Mouse (Mus musculus) CH12.LX (cell line): ENCODE results near the gene Ppbp. TPM values are rescaled to one million over a fixed set of nuclear protein-coding genes. Genes with fewer than 3 reads are reported as not detected.

Experiments used
- DNase-seq: peaks from one replicate; pipeline ENCODE4 v3.0.0-alpha.2; 2013; ENCODE audit errors: extremely low read depth
- H3K27ac ChIP-seq: 2 replicates; pipeline ENCODE4 v1.5.1; 2012; ENCODE audit warnings: low read depth, mild to moderate bottlenecking, control low read depth, moderate library complexity; ENCODE audit not compliant: insufficient read depth
- H3K27me3 ChIP-seq: replicated peaks from 2 replicates; pipeline ENCODE3; 2012; ENCODE audit warnings: inconsistent platforms
- H3K36me3 ChIP-seq, 2 experiments: replicated peaks in 1 of 2; 2 replicates each; pipeline versions ENCODE3 to v1.6.1; 2012; ENCODE audit warnings: inconsistent platforms in 1 of 2, low read length in 1 of 2, mild to moderate bottlenecking in 1 of 2, mixed read lengths in 1 of 2, moderate library complexity in 1 of 2; ENCODE audit not compliant: control insufficient read depth in 1 of 2, insufficient read depth in 1 of 2
- H3K4me1 ChIP-seq, 2 experiments: 2 replicates each; pipeline ENCODE4 v1.6.1; 2012; ENCODE audit warnings: inconsistent platforms in 1 of 2, moderate library complexity in 1 of 2; ENCODE audit not compliant: insufficient read depth in 2 of 2, control insufficient read depth in 1 of 2
- H3K4me2 ChIP-seq: 2 replicates; pipeline ENCODE4 v1.6.1; 2012; ENCODE audit warnings: low read depth, mild to moderate bottlenecking, control low read depth; ENCODE audit not compliant: poor library complexity, insufficient read depth, severe bottlenecking
- H3K4me3 ChIP-seq, 3 experiments: fragments of 150-350 bp in 1 of 3; sonication (generic) in 1 of 3; replicated peaks in 1 of 3; 2 replicates each; pipeline versions ENCODE3 to v1.5.1; 2011 to 2012; ENCODE audit warnings: low read depth in 2 of 3, low read length in 2 of 3, mild to moderate bottlenecking in 2 of 3, moderate library complexity in 2 of 3, control low read depth in 1 of 3, improper control_type of control experiment in 1 of 3, inconsistent platforms in 1 of 3, mixed read lengths in 1 of 3; ENCODE audit not compliant: poor library complexity in 1 of 3
- H3K79me2 ChIP-seq: replicated peaks from 2 replicates; pipeline ENCODE4 v1.6.1; 2012; ENCODE audit warnings: mild to moderate bottlenecking, moderate library complexity; ENCODE audit not compliant: control insufficient read depth, poor library complexity, insufficient read depth, severe bottlenecking; ENCODE audit errors: extremely low read depth
- H3K9ac ChIP-seq: 2 replicates; pipeline ENCODE4 v1.6.1; 2012; ENCODE audit warnings: low read depth, mild to moderate bottlenecking, control low read depth, moderate library complexity; ENCODE audit not compliant: insufficient read depth
- H3K9me3 ChIP-seq: replicated peaks from 2 replicates; pipeline ENCODE3; 2012; ENCODE audit warnings: low read length, inconsistent platforms, mixed read lengths
- BHLHE40 ChIP-seq: IDR thresholded peaks from 2 replicates; pipeline ENCODE4 v1.6.1; 2011; ENCODE audit warnings: mild to moderate bottlenecking, low read depth, low read length, improper control_type of control experiment
- CHD2 ChIP-seq: IDR thresholded peaks from 2 replicates; pipeline ENCODE4 v1.6.1; 2011; ENCODE audit warnings: low read length, improper control_type of control experiment
- CTCF ChIP-seq, 2 experiments: IDR thresholded peaks in 1 of 2; conservative IDR thresholded peaks in 1 of 2; 2 replicates each; pipeline ENCODE4 v1.5.1; 2011 to 2012; ENCODE audit warnings: low read depth in 2 of 2, low read length in 2 of 2, improper control_type of control experiment in 1 of 2, inconsistent platforms in 1 of 2, mild to moderate bottlenecking in 1 of 2, moderate library complexity in 1 of 2
- ELF1 ChIP-seq: IDR thresholded peaks from 2 replicates; pipeline ENCODE4 v1.6.1; 2014; ENCODE audit warnings: low read depth, mild to moderate bottlenecking, inconsistent platforms, low read length, improper control_type of control experiment
- IRF4 ChIP-seq: IDR thresholded peaks from 2 replicates; pipeline ENCODE4 v1.6.1; 2014; ENCODE audit warnings: low read depth, mild to moderate bottlenecking, inconsistent platforms, low read length, improper control_type of control experiment
- JUND ChIP-seq: conservative IDR thresholded peaks from 2 replicates; pipeline ENCODE4 v1.6.1; 2011; ENCODE audit warnings: low read depth, low read length, improper control_type of control experiment
- KAT2A ChIP-seq: IDR thresholded peaks from 2 replicates; pipeline ENCODE4 v1.6.1; 2012; ENCODE audit warnings: low read length, improper control_type of control experiment, inconsistent platforms; ENCODE audit not compliant: insufficient replicate concordance
- MAFK ChIP-seq: IDR thresholded peaks from 2 replicates; pipeline ENCODE4 v1.6.1; 2011; ENCODE audit warnings: low read length, improper control_type of control experiment; ENCODE audit not compliant: insufficient replicate concordance
- MAZ ChIP-seq: IDR thresholded peaks from 2 replicates; pipeline ENCODE4 v1.6.1; 2012; ENCODE audit warnings: low read depth, mild to moderate bottlenecking, inconsistent platforms, low read length, improper control_type of control experiment, moderate library complexity
- MEF2A ChIP-seq: IDR thresholded peaks from 2 replicates; pipeline ENCODE4 v1.6.1; 2014; ENCODE audit warnings: low read depth, mild to moderate bottlenecking, inconsistent platforms, low read length, improper control_type of control experiment, borderline replicate concordance
- MYC ChIP-seq: IDR thresholded peaks from 2 replicates; pipeline ENCODE4 v1.6.1; 2011; ENCODE audit warnings: low read depth, mild to moderate bottlenecking, improper control_type of control experiment, low read length
- NELFE ChIP-seq: IDR thresholded peaks from 2 replicates; pipeline ENCODE4 v1.6.1; 2011; ENCODE audit warnings: low read depth, low read length, improper control_type of control experiment
- PAX5 ChIP-seq: IDR thresholded peaks from 2 replicates; pipeline ENCODE4 v1.6.1; 2012; ENCODE audit warnings: low read length, inconsistent platforms, mixed read lengths
- POLR2AphosphoS2 ChIP-seq: IDR thresholded peaks from 2 replicates; pipeline ENCODE4 v1.6.1; 2011; ENCODE audit warnings: low read depth, low read length, improper control_type of control experiment
- RAD21 ChIP-seq: IDR thresholded peaks from 2 replicates; pipeline ENCODE4 v1.6.1; 2011; ENCODE audit warnings: low read depth, mild to moderate bottlenecking, low read length, improper control_type of control experiment, moderate library complexity
- SMC3 ChIP-seq: IDR thresholded peaks from 2 replicates; pipeline ENCODE4 v1.6.1; 2011; ENCODE audit warnings: low read depth, low read length, improper control_type of control experiment
- TBP ChIP-seq: conservative IDR thresholded peaks from 2 replicates; pipeline ENCODE4 v1.6.1; 2011; ENCODE audit warnings: low read depth, low read length, improper control_type of control experiment
- TCF12 ChIP-seq: IDR thresholded peaks from 2 replicates; pipeline ENCODE4 v1.6.1; 2014; ENCODE audit warnings: low read depth, mild to moderate bottlenecking, inconsistent platforms, low read length, improper control_type of control experiment
- ZC3H11A ChIP-seq: IDR thresholded peaks from 2 replicates; pipeline ENCODE4 v1.6.1; 2012; ENCODE audit warnings: low read depth, mild to moderate bottlenecking, inconsistent platforms, low read length, improper control_type of control experiment
- ZMIZ1 ChIP-seq: IDR thresholded peaks from 2 replicates; pipeline ENCODE4 v1.6.1; 2012; ENCODE audit warnings: low read depth, mild to moderate bottlenecking, inconsistent platforms, low read length, improper control_type of control experiment
- ZNF384 ChIP-seq: IDR thresholded peaks from 2 replicates; pipeline ENCODE4 v1.6.1; 2012; ENCODE audit warnings: low read depth, low read length, improper control_type of control experiment, inconsistent platforms
- dilution Hi-C: fragments of 300-500 bp; cut with MboI; formaldehyde crosslinking; loops from 2 replicates; pipeline ENCODE4 v1.14.3; 2020; ENCODE audit warnings: low sequenced_read_pairs; ENCODE audit not compliant: extremely low pct_unique_long_range_greater_than_20kb, extremely low pct_ligation_motif_present
- in situ Hi-C: fragments of 300-500 bp; cut with MboI; formaldehyde crosslinking; loops from 3 replicates; pipeline ENCODE4 v1.14.3; 2019; ENCODE audit warnings: low sequenced_read_pairs, low pct_ligation_motif_present, low pct_unique_long_range_greater_than_20kb, mixed read lengths
- polyA plus RNA-seq: library from polyadenylated mRNA; unstranded; fragments of >175 nt; gene quantifications from 2 replicates; pipeline ENCODE4 v1.2.1, GENCODE M21; 2012; ENCODE audit warnings: low read depth; ENCODE audit not compliant: insufficient read length
- total RNA-seq, 2 experiments: library from RNA; depleted of rRNA; stranded (reverse); fragments of 300-350 nt in 1 of 2; fragments of >200 nt in 1 of 2; gene quantifications; 2 replicates each; pipeline ENCODE4 v1.2.3; 2012 to 2014

The Ppbp gene
- total RNA-seq (2012; rRNA removed) (not detected in 2 replicates), total RNA-seq (2014; rRNA removed) (not detected in 2 replicates), polyA plus RNA-seq (not detected in 2 replicates)

DNA sequence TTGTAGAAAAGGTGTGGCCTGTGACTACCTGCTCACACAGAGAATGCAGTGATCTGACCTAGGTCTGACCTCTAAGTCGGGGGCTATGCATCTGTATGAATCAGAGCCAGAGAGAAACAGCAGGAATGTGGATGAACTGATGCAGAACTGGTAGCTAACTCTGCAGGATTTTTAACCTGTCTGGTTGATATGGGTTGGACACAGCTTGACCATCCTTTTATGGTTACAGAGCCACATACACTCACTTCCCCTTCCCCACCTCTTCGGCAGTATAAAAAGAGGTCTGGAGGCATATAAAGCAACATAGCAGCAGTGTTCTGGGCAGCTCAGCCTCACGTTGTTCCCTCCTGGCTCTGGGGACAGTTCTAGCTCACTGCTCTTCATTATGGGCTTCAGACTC is at the start of gene Ppbp:
Gene Ppbp, plus strand, starts transcription at position 301 of the 400 bp plus-strand sequence.
- Histone ChIP-seq H3K4me1 (peaks cover 0 to 20% of the 10 kb centered on the region in 2 experiments; a peak in 2 of 4 replicates), H3K36me3 (no peaks in the 10 kb centered on the region), H3K27me3 (no peaks in the 10 kb centered on the region), H3K9me3 (no peaks in the 10 kb centered on the region), H3K27ac (no peak within 1 kb of the TSS), H3K79me2 (no peaks in the 10 kb centered on the region), H3K4me2 (no peak within 1 kb of the TSS), H3K4me3 (no peak within 1 kb of the TSS), H3K9ac (no peak within 1 kb of the TSS)
- no peak for DNase-seq
- in situ Hi-C loops, result no loop called here
- dilution Hi-C loops, result no loop called here
- TF ChIP-seq ELF1 (no peak), RAD21 (no peak), POLR2AphosphoS2 (no peak), TBP (no peak), MAFK (no peak)

DNA sequence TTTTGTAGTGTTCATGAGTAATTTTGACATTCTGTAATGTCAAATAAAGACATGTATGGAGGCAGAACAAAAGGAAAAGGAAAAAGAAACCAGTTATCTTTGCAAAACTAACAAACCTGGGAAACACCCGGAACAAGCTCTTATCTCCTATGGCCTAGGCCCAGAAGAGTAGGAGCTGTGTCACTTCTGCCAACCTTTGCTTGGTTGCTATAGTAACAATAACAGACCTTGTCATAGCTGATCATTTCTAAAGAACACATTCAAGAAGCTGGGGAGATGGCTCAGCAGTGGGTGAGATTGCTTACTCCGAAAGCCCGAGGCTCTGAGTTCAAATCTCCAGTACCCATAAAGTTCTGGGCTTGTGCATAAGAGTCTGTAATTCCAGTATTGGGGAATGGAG is 45.7 kb upstream of the Ppbp start:
- H3K4me1 ChIP-seq, result peaks cover 2 to 18% of the 10 kb centered on the region in 2 experiments; a peak in 2 of 4 replicates
- dilution Hi-C loops, result no loop called here
- no peaks in the 10 kb centered on the region for H3K36me3 ChIP-seq
- TF ChIP-seq CTCF (conservative IDR thresholded peaks at IDR 0.05 in 1 of 2, IDR thresholded peaks at IDR 0.05 in 1 of 2; ENCODE audit: low read depth in 2 of 2, low read length in 2 of 2) (no peak), ELF1 (no peak), MAFK (no peak), IRF4 (no peak), ZC3H11A (no peak), MEF2A (no peak), MYC (no peak), BHLHE40 (no peak), JUND (no peak), CHD2 (no peak), NELFE (no peak), ZNF384 (no peak), PAX5 (no peak), ZMIZ1 (no peak), KAT2A (no peak), TCF12 (no peak), SMC3 (no peak), MAZ (no peak), POLR2AphosphoS2 (no peak)
- DNase-seq, result no peak
- no peak overlapping the region for H3K9ac ChIP-seq
- H3K4me2 ChIP-seq, result no peak overlapping the region
- H3K4me3 ChIP-seq, result no peak overlapping the region
- H3K27ac ChIP-seq, result no peak overlapping the region
- in situ Hi-C loops, result no loop called here
- H3K9me3 ChIP-seq, result no peaks in the 10 kb centered on the region
- no peaks in the 10 kb centered on the region for H3K79me2 ChIP-seq
- no peaks in the 10 kb centered on the region for H3K27me3 ChIP-seq
